Mouse (Mus musculus): ENCODE measurements around the gene Sf3b5. TPM values are rescaled to one million over a fixed set of nuclear protein-coding genes. Genes with fewer than 3 reads are reported as not detected.

The Sf3b5 gene
- polyA plus RNA-seq, 1 experiment from 2014 or later, result 39.9 TPM

DNA sequence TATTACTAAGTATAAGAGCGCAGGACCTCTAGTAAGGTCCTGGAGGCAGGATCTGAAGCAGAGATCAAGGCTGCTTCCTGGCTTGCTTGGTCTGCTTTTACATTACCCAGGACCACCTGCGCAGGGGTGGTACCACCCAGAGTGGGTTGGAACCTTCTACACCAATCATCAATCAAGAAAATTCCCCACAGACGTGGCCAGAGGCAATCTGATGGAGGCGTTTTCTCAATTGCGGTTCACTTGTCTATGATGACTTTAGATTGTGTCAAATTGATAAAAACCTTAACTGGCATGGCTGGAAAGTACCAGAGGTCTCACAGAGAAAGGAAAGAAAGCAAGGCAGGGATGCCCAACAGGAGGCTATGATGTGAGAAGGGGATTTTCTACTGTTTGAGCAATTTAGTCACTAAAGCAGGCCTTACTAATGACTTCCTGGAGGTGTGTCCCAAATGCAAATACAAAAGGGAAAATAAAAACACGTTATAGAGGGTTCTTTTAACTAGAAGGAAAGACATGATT is 51.8 kb downstream of the Sf3b5 start:
- H3K27ac ChIP-seq (ENCODE audit: low read depth, low read length), result no peak overlapping the region
- ATAC-seq (ENCODE audit: low FRiP score) (no peak), DNase-seq (ENCODE audit: low spot score, missing footprints) (no peak)
- no peaks in the 10 kb centered on the region for H3K36me3 ChIP-seq (ENCODE audit: control insufficient read depth, insufficient read depth, low read length)
- H3K4me2 ChIP-seq, result no peak overlapping the region
- no peak overlapping the region for H3K9ac ChIP-seq (ENCODE audit: low read length)
- peaks cover 22% of the 10 kb centered on the region for H3K27me3 ChIP-seq (ENCODE audit: control insufficient read depth, insufficient read depth, low read length)
- no peaks in the 10 kb centered on the region for H3K9me3 ChIP-seq (ENCODE audit: control insufficient read depth, low read length)
- WGBS, result 89% methylated on average over 6 of the region's 6 CpGs
- no peak overlapping the region for H3K4me3 ChIP-seq (ENCODE audit: low read depth, low read length)
- peaks cover 9% of the 10 kb centered on the region; the same call in 1 of the 2 replicates for H3K4me1 ChIP-seq (ENCODE audit: control insufficient read depth, insufficient read depth, low read length)

Other genes with a start within 250 kb of the Sf3b5 start
- 29.1 and 31.4 TPM in 2 replicates for gene Utrn, start 136.0 kb upstream of the Sf3b5 start, polyA plus RNA-seq (2014; fragmentation: Nextera tagmentation; extraction: Ambion mirVana)
- gene Stx11, start 41.0 kb upstream of the Sf3b5 start, polyA plus RNA-seq (2014; fragmentation: Nextera tagmentation; extraction: Ambion mirVana), result 2.0 and 2.2 TPM in 2 replicates
- gene Plagl1, start 55.2 kb downstream of the Sf3b5 start, polyA plus RNA-seq (2014; fragmentation: Nextera tagmentation; extraction: Ambion mirVana), result 129 and 142 TPM in 2 replicates
- gene Zc2hc1b, start 172.7 kb downstream of the Sf3b5 start, polyA plus RNA-seq (2014; fragmentation: Nextera tagmentation; extraction: Ambion mirVana), result not detected in 2 replicates
- gene Ltv1, start 187.8 kb downstream of the Sf3b5 start, polyA plus RNA-seq (2014; fragmentation: Nextera tagmentation; extraction: Ambion mirVana), result 77.6 and 83.1 TPM in 2 replicates

All from midbrain, embryonic 11.5 days (tissue).